Mouse (Mus musculus): Measurements from ENCODE around the gene Clns1a.

Gene Clns1a

DNA sequence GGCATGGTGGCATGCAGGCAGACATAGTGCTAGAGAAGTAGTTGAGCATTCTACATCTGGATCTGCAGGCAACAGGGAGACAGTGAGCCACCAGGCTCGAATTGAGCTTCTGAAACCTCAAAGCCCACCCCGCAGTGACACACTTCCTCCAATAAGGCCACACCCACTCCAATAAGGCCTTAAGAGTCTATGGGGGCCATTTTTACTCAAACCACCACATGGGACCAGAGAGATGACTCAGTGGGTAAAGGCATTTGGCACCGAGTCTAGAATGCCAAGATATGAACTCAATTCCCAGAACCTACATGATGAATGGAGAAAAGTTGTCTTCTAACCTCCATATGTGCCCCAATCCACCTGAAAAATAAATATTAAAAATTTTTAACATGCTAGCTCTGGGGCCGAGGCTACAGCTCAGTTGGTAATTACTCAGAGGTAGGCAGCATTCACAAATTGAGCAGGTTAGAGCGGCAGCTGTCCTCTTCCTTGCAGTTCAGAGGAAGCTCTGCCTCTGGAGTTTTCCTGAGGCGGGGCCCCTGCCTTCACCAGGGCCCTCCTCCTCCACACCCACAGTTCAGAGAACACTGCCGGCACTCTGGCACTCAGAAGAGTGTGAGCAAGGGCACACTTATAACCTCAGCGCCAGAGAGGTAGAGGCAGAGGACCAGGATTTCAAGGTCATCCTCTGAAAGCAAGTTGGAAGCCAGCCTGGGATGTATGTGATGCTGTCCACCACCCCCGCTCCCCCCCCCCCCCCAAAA, 70.2 kb downstream of the Clns1a start:
- DNase-seq = no peak

DNA sequence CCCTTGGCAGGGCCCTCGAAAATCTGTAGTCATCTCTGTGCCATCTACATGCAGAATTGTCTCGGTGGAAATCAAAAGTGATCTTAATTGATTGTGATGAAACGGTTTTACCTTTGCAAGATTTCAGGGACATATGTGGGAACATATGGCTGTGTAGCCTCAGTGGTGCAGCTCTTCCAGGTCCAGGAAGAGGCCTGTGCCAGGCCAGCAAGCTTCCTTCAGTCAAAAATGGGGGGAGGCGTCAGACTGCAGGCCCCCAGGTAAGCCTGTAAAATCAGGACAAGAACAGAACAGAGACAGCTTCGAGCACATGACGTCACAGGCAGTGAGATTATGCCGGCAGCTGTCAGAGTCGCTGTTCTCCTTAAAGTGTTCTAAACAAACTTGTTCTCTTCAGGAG, 71.4 kb downstream of the Clns1a start:
- DNase-seq = no peak

DNA sequence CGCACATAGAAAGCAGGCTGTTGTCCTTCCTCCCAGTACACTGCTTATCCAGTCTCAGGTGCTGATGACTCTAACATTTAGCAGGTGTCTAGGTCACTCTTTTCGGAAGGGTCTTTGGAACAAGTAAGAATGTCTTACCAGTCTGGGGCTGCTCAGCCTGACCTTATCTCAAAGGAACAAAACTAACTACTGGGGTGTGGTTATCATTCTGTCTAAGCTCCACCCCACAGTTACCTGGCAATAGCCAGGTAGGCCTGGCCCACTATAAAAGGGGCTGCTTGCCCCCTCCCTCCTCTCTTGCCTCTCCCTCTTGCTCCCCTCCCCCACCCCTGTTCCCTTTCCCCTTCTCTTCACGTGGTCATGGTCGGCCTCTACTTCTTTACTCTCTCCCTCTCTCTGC, 72.6 kb downstream of the Clns1a start:
- no peak for DNase-seq
